Mouse (Mus musculus) CH12.LX (cell line): Measurements from ENCODE around the gene Klf15. TPM values are rescaled to one million over a fixed set of nuclear protein-coding genes. Genes with fewer than 3 reads are reported as not detected.

Experiments
- DNase-seq: peaks from one replicate; pipeline ENCODE4 v3.0.0-alpha.2; 2013; ENCODE audit errors: extremely low read depth
- H3K27ac ChIP-seq: 2 replicates; pipeline ENCODE4 v1.5.1; 2012; ENCODE audit warnings: low read depth, mild to moderate bottlenecking, control low read depth, moderate library complexity; ENCODE audit not compliant: insufficient read depth
- H3K27me3 ChIP-seq: replicated peaks from 2 replicates; pipeline ENCODE3; 2012; ENCODE audit warnings: inconsistent platforms
- H3K36me3 ChIP-seq, 2 experiments: replicated peaks in 1 of 2; 2 replicates each; pipeline versions ENCODE3 to v1.6.1; 2012; ENCODE audit warnings: inconsistent platforms in 1 of 2, low read length in 1 of 2, mild to moderate bottlenecking in 1 of 2, mixed read lengths in 1 of 2, moderate library complexity in 1 of 2; ENCODE audit not compliant: control insufficient read depth in 1 of 2, insufficient read depth in 1 of 2
- H3K4me1 ChIP-seq, 2 experiments: 2 replicates each; pipeline ENCODE4 v1.6.1; 2012; ENCODE audit warnings: inconsistent platforms in 1 of 2, moderate library complexity in 1 of 2; ENCODE audit not compliant: insufficient read depth in 2 of 2, control insufficient read depth in 1 of 2
- H3K4me2 ChIP-seq: 2 replicates; pipeline ENCODE4 v1.6.1; 2012; ENCODE audit warnings: low read depth, mild to moderate bottlenecking, control low read depth; ENCODE audit not compliant: poor library complexity, insufficient read depth, severe bottlenecking
- H3K4me3 ChIP-seq, 3 experiments: fragments of 150-350 bp in 1 of 3; sonication (generic) in 1 of 3; replicated peaks in 1 of 3; 2 replicates each; pipeline versions ENCODE3 to v1.5.1; 2011 to 2012; ENCODE audit warnings: low read depth in 2 of 3, low read length in 2 of 3, mild to moderate bottlenecking in 2 of 3, moderate library complexity in 2 of 3, control low read depth in 1 of 3, improper control_type of control experiment in 1 of 3, inconsistent platforms in 1 of 3, mixed read lengths in 1 of 3; ENCODE audit not compliant: poor library complexity in 1 of 3
- H3K79me2 ChIP-seq: replicated peaks from 2 replicates; pipeline ENCODE4 v1.6.1; 2012; ENCODE audit warnings: mild to moderate bottlenecking, moderate library complexity; ENCODE audit not compliant: control insufficient read depth, poor library complexity, insufficient read depth, severe bottlenecking; ENCODE audit errors: extremely low read depth
- H3K9ac ChIP-seq: 2 replicates; pipeline ENCODE4 v1.6.1; 2012; ENCODE audit warnings: low read depth, mild to moderate bottlenecking, control low read depth, moderate library complexity; ENCODE audit not compliant: insufficient read depth
- H3K9me3 ChIP-seq: replicated peaks from 2 replicates; pipeline ENCODE3; 2012; ENCODE audit warnings: low read length, inconsistent platforms, mixed read lengths
- BHLHE40 ChIP-seq: IDR thresholded peaks from 2 replicates; pipeline ENCODE4 v1.6.1; 2011; ENCODE audit warnings: mild to moderate bottlenecking, low read depth, low read length, improper control_type of control experiment
- CHD1 ChIP-seq: IDR thresholded peaks from 2 replicates; pipeline ENCODE4 v1.6.1; 2012; ENCODE audit warnings: low read depth, low read length, improper control_type of control experiment, inconsistent platforms
- CHD2 ChIP-seq: IDR thresholded peaks from 2 replicates; pipeline ENCODE4 v1.6.1; 2011; ENCODE audit warnings: low read length, improper control_type of control experiment
- CTCF ChIP-seq, 2 experiments: IDR thresholded peaks in 1 of 2; conservative IDR thresholded peaks in 1 of 2; 2 replicates each; pipeline ENCODE4 v1.5.1; 2011 to 2012; ENCODE audit warnings: low read depth in 2 of 2, low read length in 2 of 2, improper control_type of control experiment in 1 of 2, inconsistent platforms in 1 of 2, mild to moderate bottlenecking in 1 of 2, moderate library complexity in 1 of 2
- EP300 ChIP-seq: IDR thresholded peaks from 2 replicates; pipeline ENCODE4 v1.6.1; 2011; ENCODE audit warnings: low read length, improper control_type of control experiment
- GABPA ChIP-seq: IDR thresholded peaks from 2 replicates; pipeline ENCODE4 v1.6.1; 2012; ENCODE audit warnings: low read depth, low read length, improper control_type of control experiment, inconsistent platforms; ENCODE audit not compliant: insufficient replicate concordance
- KAT2A ChIP-seq: IDR thresholded peaks from 2 replicates; pipeline ENCODE4 v1.6.1; 2012; ENCODE audit warnings: low read length, improper control_type of control experiment, inconsistent platforms; ENCODE audit not compliant: insufficient replicate concordance
- MAFK ChIP-seq: IDR thresholded peaks from 2 replicates; pipeline ENCODE4 v1.6.1; 2011; ENCODE audit warnings: low read length, improper control_type of control experiment; ENCODE audit not compliant: insufficient replicate concordance
- MEF2A ChIP-seq: IDR thresholded peaks from 2 replicates; pipeline ENCODE4 v1.6.1; 2014; ENCODE audit warnings: low read depth, mild to moderate bottlenecking, inconsistent platforms, low read length, improper control_type of control experiment, borderline replicate concordance
- MYC ChIP-seq: IDR thresholded peaks from 2 replicates; pipeline ENCODE4 v1.6.1; 2011; ENCODE audit warnings: low read depth, mild to moderate bottlenecking, improper control_type of control experiment, low read length
- NELFE ChIP-seq: IDR thresholded peaks from 2 replicates; pipeline ENCODE4 v1.6.1; 2011; ENCODE audit warnings: low read depth, low read length, improper control_type of control experiment
- NRF1 ChIP-seq: IDR thresholded peaks from 2 replicates; pipeline ENCODE4 v1.6.1; 2014; ENCODE audit warnings: low read depth, mild to moderate bottlenecking, inconsistent platforms, low read length, improper control_type of control experiment, moderate library complexity
- PAX5 ChIP-seq: IDR thresholded peaks from 2 replicates; pipeline ENCODE4 v1.6.1; 2012; ENCODE audit warnings: low read length, inconsistent platforms, mixed read lengths
- RCOR1 ChIP-seq: conservative IDR thresholded peaks from 2 replicates; pipeline ENCODE4 v1.6.1; 2012; ENCODE audit warnings: low read depth, mild to moderate bottlenecking, inconsistent platforms, low read length, improper control_type of control experiment
- TCF12 ChIP-seq: IDR thresholded peaks from 2 replicates; pipeline ENCODE4 v1.6.1; 2014; ENCODE audit warnings: low read depth, mild to moderate bottlenecking, inconsistent platforms, low read length, improper control_type of control experiment
- USF2 ChIP-seq: conservative IDR thresholded peaks from 2 replicates; pipeline ENCODE4 v1.6.1; 2011; ENCODE audit warnings: low read depth, low read length, improper control_type of control experiment
- ZNF384 ChIP-seq: IDR thresholded peaks from 2 replicates; pipeline ENCODE4 v1.6.1; 2012; ENCODE audit warnings: low read depth, low read length, improper control_type of control experiment, inconsistent platforms
- dilution Hi-C: fragments of 300-500 bp; cut with MboI; formaldehyde crosslinking; loops from 2 replicates; pipeline ENCODE4 v1.14.3; 2020; ENCODE audit warnings: low sequenced_read_pairs; ENCODE audit not compliant: extremely low pct_unique_long_range_greater_than_20kb, extremely low pct_ligation_motif_present
- in situ Hi-C: fragments of 300-500 bp; cut with MboI; formaldehyde crosslinking; loops from 3 replicates; pipeline ENCODE4 v1.14.3; 2019; ENCODE audit warnings: low sequenced_read_pairs, low pct_ligation_motif_present, low pct_unique_long_range_greater_than_20kb, mixed read lengths
- polyA plus RNA-seq: library from polyadenylated mRNA; unstranded; fragments of >175 nt; gene quantifications from 2 replicates; pipeline ENCODE4 v1.2.1, GENCODE M21; 2012; ENCODE audit warnings: low read depth; ENCODE audit not compliant: insufficient read length
- total RNA-seq, 2 experiments: library from RNA; depleted of rRNA; stranded (reverse); fragments of 300-350 nt in 1 of 2; fragments of >200 nt in 1 of 2; gene quantifications; 2 replicates each; pipeline ENCODE4 v1.2.3; 2012 to 2014

Klf15 gene
- total and polyA plus RNA-seq, 3 experiments = not detected

- no peak overlapping the region for H3K4me2 ChIP-seq
- in situ Hi-C loops = no loop called here
- no peaks in the 10 kb centered on the region for H3K9me3 ChIP-seq
- no peaks in the 10 kb centered on the region for H3K79me2 ChIP-seq
- H3K27me3 ChIP-seq = peaks cover 90% of the 10 kb centered on the region
- DNase-seq = no peak
- H3K4me3 ChIP-seq = no peak overlapping the region
- no peaks in the 10 kb centered on the region for H3K36me3 ChIP-seq
- TF ChIP-seq ZNF384 (no peak), USF2 (no peak), CHD2 (no peak)
- no peaks in the 10 kb centered on the region for H3K4me1 ChIP-seq
- dilution Hi-C loops = no loop called here
- H3K27ac ChIP-seq = no peak overlapping the region
- no peak overlapping the region for H3K9ac ChIP-seq
These were observed 9.8 kb upstream of the Klf15 start for GRCm38 (mm10) chr6:90452603-90453002.

GRCm38 (mm10) chr6:90453751-90454150, 8.6 kb upstream of the Klf15 start:
- TF ChIP-seq KAT2A = no peak
- no peak for TF ChIP-seq CHD2
- TF ChIP-seq TCF12 = no peak
- no peak for TF ChIP-seq NRF1
- no peak for TF ChIP-seq BHLHE40
- no peak for TF ChIP-seq NELFE
- no peak for TF ChIP-seq GABPA
- no peak overlapping the region for H3K9ac ChIP-seq
- H3K9me3 ChIP-seq = no peaks in the 10 kb centered on the region
- no peak overlapping the region for H3K4me3 ChIP-seq
- in situ Hi-C loops (no loop called here), dilution Hi-C loops (no loop called here)
- no peaks in the 10 kb centered on the region for H3K36me3 ChIP-seq
- no peak for DNase-seq
- H3K27me3 ChIP-seq = peaks cover 89% of the 10 kb centered on the region
- H3K79me2 ChIP-seq = no peaks in the 10 kb centered on the region
- H3K4me2 ChIP-seq = no peak overlapping the region
- H3K4me1 ChIP-seq = no peaks in the 10 kb centered on the region
- no peak overlapping the region for H3K27ac ChIP-seq

- in situ Hi-C loops (no loop called here), dilution Hi-C loops (no loop called here)
- H3K9ac ChIP-seq = no peak overlapping the region
- H3K27ac ChIP-seq = no peak overlapping the region
- H3K9me3 ChIP-seq = no peaks in the 10 kb centered on the region
- H3K27me3 ChIP-seq = peaks cover 81% of the 10 kb centered on the region
- H3K79me2 ChIP-seq = no peaks in the 10 kb centered on the region
- no peak overlapping the region for H3K4me3 ChIP-seq
- TF ChIP-seq MAFK = no peak
- no peak for TF ChIP-seq PAX5
- TF ChIP-seq NELFE = no peak
- TF ChIP-seq CTCF (conservative IDR thresholded peaks at IDR 0.05 in 1 of 2, IDR thresholded peaks at IDR 0.05 in 1 of 2; ENCODE audit: low read depth in 2 of 2, low read length in 2 of 2) = no peak
- no peak for TF ChIP-seq CHD1
- TF ChIP-seq CHD2 = no peak
- no peak for TF ChIP-seq EP300
- TF ChIP-seq USF2 = no peak
- no peak for TF ChIP-seq MEF2A
- no peak for TF ChIP-seq KAT2A
- TF ChIP-seq MYC = no peak
- no peak for TF ChIP-seq RCOR1
- H3K4me1 ChIP-seq = no peaks in the 10 kb centered on the region
- no peak overlapping the region for H3K4me2 ChIP-seq
- DNase-seq = no peak
- H3K36me3 ChIP-seq = no peaks in the 10 kb centered on the region
These were observed 5.0 kb upstream of the Klf15 start for GRCm38 (mm10) chr6:90457421-90457820.
